Mouse (Mus musculus): ENCODE results near the gene Elf2. TPM values are rescaled to one million over a fixed set of nuclear protein-coding genes. Genes with fewer than 3 reads are reported as not detected.

The Elf2 gene
- polyA plus RNA-seq, 1 experiment = 39.1 TPM

DNA sequence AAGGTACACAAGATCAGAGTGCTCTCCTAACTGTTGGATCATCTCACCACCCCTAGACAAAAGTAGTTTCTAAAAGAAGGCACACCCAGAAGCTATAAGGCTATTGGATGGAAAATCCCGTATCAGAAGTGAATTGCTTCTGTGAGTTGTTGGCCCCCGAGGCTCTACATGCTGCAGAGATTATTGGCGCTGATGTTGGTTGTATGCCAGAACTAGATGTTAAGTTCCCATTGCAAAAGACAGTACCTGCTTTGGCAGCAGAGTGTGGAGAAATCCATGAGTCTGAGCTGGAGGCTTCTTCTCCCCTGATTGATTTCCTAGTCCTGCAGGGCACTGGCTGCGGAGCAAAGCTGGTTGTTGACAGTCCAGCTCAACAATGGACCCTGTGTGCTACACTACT is 27.5 kb upstream of the Elf2 start:
- 71% methylated on average over 4 of the region's 4 CpGs for WGBS
- no peak for TF ChIP-seq POLR2A (IDR thresholded peaks at IDR 0.05; ENCODE audit: borderline replicate concordance, insufficient read depth, low read length)
- no peak overlapping the region for H3K4me3 ChIP-seq (replicated peaks; ENCODE audit: insufficient read depth, low read depth, low read length)
- no peak overlapping the region for H3K27ac ChIP-seq (ENCODE audit: insufficient read depth, low read length)
- H3K4me1 ChIP-seq (ENCODE audit: control insufficient read depth, insufficient read depth, low read length) = no peaks in the 10 kb centered on the region; the same call in 1 of the 2 replicates
- DNase-seq = no peak
- no peaks in the 10 kb centered on the region for H3K27me3 ChIP-seq (ENCODE audit: control insufficient read depth, insufficient read depth, low read length)

DNA sequence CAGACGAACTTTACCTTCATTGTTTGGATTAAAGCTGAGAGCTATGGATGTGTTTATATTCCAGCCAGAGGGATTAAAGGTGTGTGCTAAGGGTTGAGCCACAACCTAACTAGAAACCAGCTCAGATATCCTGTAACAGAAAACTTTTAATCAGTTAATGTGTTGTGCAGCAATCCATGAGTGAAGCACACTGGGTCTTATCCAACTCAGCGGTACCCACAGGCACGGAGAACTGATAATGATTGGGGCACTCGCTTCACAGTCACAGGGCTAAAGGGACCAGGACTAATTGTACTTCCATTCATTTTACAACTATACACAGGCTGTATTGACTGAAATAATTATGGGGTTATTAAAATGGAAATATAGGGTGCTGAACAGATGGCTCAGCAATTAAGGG is 26.5 kb upstream of the Elf2 start:
- H3K4me3 ChIP-seq (replicated peaks; ENCODE audit: insufficient read depth, low read depth, low read length) = no peak overlapping the region
- TF ChIP-seq POLR2A (IDR thresholded peaks at IDR 0.05; ENCODE audit: borderline replicate concordance, insufficient read depth, low read length) (no peak), CTCF (IDR thresholded peaks at IDR 0.05; ENCODE audit: borderline replicate concordance, insufficient read depth, low read depth, low read length) (no peak)
- no peaks in the 10 kb centered on the region; the same call in 1 of the 2 replicates for H3K4me1 ChIP-seq (ENCODE audit: control insufficient read depth, insufficient read depth, low read length)
- no peak for DNase-seq
- H3K27ac ChIP-seq (ENCODE audit: insufficient read depth, low read length) = no peak overlapping the region
- H3K27me3 ChIP-seq (ENCODE audit: control insufficient read depth, insufficient read depth, low read length) = no peaks in the 10 kb centered on the region
- WGBS = 83% methylated on average over 4 of the region's 4 CpGs

DNA sequence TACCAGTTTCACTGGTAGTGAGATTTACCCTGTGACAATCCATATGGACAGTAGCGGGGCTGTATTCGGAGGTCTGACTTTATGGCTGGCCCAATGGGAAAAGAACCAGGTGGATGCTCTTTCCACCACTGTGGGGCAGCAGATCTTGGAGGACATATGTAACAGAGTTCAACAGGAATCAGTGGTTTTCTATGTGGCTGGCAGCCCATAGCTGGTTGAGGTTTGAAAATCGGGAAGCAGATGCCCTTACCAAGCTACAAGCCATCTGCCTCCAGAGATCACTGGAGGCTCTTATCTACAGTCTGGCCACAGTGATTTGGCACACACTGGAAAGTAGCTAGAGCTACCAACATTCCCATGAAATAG is 25.0 kb upstream of the Elf2 start:
- no peak for TF ChIP-seq CTCF (IDR thresholded peaks at IDR 0.05; ENCODE audit: borderline replicate concordance, insufficient read depth, low read depth, low read length)
- TF ChIP-seq POLR2A (IDR thresholded peaks at IDR 0.05; ENCODE audit: borderline replicate concordance, insufficient read depth, low read length) = no peak
- Histone ChIP-seq H3K4me3 (replicated peaks; ENCODE audit: insufficient read depth, low read depth, low read length) (no peak overlapping the region), H3K4me1 (ENCODE audit: control insufficient read depth, insufficient read depth, low read length) (no peaks in the 10 kb centered on the region; the same call in 1 of the 2 replicates), H3K27ac (ENCODE audit: insufficient read depth, low read length) (no peak overlapping the region), H3K27me3 (ENCODE audit: control insufficient read depth, insufficient read depth, low read length) (no peaks in the 10 kb centered on the region)
- WGBS = 0% methylated on average over 3 of the region's 3 CpGs
- no peak for DNase-seq

DNA sequence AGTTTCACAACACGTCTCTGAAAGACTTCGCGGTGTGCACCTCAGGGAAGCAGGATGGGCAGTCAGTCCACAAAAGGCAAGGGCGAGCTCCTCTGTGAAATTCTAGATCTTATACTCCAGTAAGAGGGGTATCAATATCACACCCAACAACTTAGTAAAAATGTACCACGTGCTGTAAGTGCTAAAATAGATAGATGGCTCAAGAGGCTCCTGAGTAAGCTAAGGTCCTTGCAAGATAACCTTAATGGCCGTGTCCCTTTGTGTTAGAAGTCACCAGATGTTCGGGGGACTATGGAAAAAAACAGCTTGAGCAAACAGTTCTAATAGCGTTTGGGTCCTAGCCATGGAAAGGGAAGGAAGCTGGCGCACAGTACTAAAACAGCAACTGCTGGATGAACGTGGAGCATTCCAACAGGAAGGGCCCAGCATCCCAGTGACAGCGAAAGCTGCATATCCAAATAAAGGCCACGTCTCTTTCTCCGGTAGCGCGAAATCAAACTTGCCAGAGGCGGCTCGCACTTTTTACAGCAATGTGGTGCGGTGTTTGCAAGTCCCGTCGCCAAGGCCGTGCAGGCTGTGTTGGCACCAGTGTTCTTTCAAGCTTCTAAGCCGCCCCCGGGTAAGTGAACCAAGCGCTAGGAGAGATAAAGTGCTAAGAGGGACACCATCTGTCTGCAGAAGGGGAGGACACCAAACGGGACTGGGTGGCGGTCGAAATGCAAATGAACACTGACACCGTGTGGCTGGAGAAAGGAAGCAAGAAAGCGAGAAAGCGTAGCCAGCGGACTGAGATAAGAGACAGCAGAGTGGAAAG is 24.4 kb upstream of the Elf2 start:
- peak; percentile 98 for TF ChIP-seq CTCF (IDR thresholded peaks at IDR 0.05; ENCODE audit: borderline replicate concordance, insufficient read depth, low read depth, low read length)
- no peak for TF ChIP-seq POLR2A (IDR thresholded peaks at IDR 0.05; ENCODE audit: borderline replicate concordance, insufficient read depth, low read length)
- Histone ChIP-seq H3K4me1 (ENCODE audit: control insufficient read depth, insufficient read depth, low read length) (no peaks in the 10 kb centered on the region; the same call in 1 of the 2 replicates), H3K27me3 (ENCODE audit: control insufficient read depth, insufficient read depth, low read length) (no peaks in the 10 kb centered on the region), H3K4me3 (replicated peaks; ENCODE audit: insufficient read depth, low read depth, low read length) (peak overlapping the region; percentile 57), H3K27ac (ENCODE audit: insufficient read depth, low read length) (no peak overlapping the region)
- WGBS = 11% methylated on average over 31 of the region's 31 CpGs
- DNase-seq = peak; percentile 86 to 88

DNA sequence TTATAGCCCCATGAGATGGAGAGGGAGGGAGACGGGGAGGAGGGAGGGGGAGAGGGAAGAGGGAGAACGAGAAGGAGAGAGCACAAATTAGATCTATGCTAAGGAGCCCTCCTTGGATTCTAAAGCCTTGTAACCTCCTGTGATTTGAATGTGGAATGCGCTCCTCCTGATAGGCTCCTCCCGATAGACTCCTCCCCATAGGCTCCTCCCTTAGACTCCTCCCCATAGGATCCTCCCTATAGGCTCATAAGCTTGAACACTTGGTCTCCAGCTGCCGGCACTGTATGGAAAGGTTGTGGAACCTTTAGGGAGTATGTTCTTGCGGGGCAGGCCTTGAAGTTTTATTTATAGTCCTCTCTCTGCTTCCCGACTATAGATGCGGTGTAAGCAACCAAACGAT is 20.6 kb upstream of the Elf2 start:
- no peak for DNase-seq
- peaks cover 6% of the 10 kb centered on the region for H3K4me1 ChIP-seq (ENCODE audit: control insufficient read depth, insufficient read depth, low read length)
- H3K27me3 ChIP-seq (ENCODE audit: control insufficient read depth, insufficient read depth, low read length) = no peaks in the 10 kb centered on the region
- no peak overlapping the region for H3K4me3 ChIP-seq (replicated peaks; ENCODE audit: insufficient read depth, low read depth, low read length)
- TF ChIP-seq CTCF (IDR thresholded peaks at IDR 0.05; ENCODE audit: borderline replicate concordance, insufficient read depth, low read depth, low read length) (no peak), POLR2A (IDR thresholded peaks at IDR 0.05; ENCODE audit: borderline replicate concordance, insufficient read depth, low read length) (no peak)
- WGBS = 47% methylated on average over 9 of the region's 9 CpGs
- no peak overlapping the region for H3K27ac ChIP-seq (ENCODE audit: insufficient read depth, low read length)

DNA sequence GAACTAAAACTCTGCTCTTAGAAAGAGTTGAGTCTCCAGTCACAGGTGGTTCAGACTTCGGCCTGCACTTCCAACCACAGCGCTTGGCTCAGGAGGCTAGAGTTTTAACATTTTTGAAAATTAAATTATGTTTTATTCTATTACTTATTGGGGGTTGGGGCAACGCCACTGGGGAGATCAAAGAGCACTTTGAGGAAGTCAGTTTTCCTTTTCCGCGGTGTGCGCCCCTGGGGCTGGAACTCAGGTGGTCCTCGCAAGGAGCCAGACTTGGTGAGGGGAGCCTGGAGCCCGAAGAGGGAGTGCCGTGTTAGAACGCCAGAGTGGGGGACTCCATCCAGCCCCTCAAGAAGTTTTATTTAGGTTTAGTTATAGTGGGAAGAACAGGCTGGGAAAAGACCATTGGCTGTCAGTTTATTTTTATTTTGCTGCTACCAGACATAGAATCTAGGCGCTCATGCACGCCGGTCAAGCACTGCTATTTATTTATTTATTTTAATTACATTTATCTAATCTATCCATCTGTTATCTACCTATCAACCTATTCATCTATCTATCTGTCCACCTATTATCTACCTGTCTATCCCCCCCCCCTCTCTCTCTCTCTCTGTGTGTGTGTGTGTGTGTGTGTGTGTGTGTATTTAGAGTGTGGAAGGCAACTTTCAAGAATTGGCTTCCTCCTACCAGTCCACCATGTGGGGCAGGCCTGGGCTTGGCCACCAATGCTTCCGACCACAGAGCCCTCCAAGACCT is 19.3 kb upstream of the Elf2 start:
- Histone ChIP-seq H3K4me3 (replicated peaks; ENCODE audit: insufficient read depth, low read depth, low read length) (no peak overlapping the region), H3K27me3 (ENCODE audit: control insufficient read depth, insufficient read depth, low read length) (no peaks in the 10 kb centered on the region), H3K4me1 (ENCODE audit: control insufficient read depth, insufficient read depth, low read length) (peaks cover 6% of the 10 kb centered on the region), H3K27ac (ENCODE audit: insufficient read depth, low read length) (no peak overlapping the region)
- WGBS = 78% methylated on average over 14 of the region's 14 CpGs
- DNase-seq = no peak
- TF ChIP-seq CTCF (IDR thresholded peaks at IDR 0.05; ENCODE audit: borderline replicate concordance, insufficient read depth, low read depth, low read length) (no peak), POLR2A (IDR thresholded peaks at IDR 0.05; ENCODE audit: borderline replicate concordance, insufficient read depth, low read length) (no peak)

DNA sequence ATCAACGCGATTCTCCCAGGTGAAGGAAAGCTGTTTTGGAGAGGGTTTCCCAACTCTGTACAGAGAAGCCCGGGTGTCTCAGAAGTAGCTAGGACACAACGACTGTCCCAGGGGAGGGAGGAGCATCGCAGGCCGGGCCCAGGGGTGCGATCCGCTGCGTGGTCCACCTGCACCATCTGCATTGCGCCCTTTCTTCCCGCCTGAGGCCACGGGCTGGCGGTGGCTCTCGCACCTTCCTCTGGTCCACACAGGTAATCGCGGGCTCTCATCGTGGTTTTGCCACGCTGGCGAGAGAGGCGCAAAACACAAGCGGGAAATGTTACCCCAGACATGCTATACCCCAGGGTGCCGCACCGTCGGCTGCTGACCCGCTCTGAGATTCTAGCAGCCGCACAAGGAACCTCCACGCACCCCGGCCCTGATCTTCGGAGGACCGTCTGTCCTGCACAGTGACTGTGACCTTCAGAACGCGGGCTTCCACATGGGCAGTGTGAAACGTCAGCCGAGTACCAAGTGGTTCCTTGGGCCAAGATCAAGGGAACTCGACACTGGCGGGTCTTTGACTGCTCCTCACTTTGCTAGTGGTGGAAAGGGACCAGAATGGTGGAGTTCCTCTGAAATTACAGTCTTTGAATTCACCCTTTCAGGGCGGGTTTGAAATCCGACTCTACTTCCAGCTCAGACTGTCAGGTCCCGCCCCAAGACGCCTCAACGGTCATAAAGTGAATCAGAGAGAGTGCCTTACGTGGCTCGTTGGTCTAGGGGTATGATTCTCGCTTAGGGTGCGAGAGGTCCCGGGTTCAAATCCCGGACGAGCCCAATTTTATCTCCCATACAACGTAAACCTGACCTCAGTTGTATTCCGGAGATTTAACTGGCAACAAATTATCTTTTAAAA is 18.4 kb upstream of the Elf2 start:
- H3K4me1 ChIP-seq (ENCODE audit: control insufficient read depth, insufficient read depth, low read length) = peaks cover 6% of the 10 kb centered on the region
- peak in 1 of 2 experiments; percentile 46 for DNase-seq
- 7% methylated on average over 50 of the region's 50 CpGs for WGBS
- H3K4me3 ChIP-seq (replicated peaks; ENCODE audit: insufficient read depth, low read depth, low read length) = peak overlapping the region; percentile 64
- no peak overlapping the region for H3K27ac ChIP-seq (ENCODE audit: insufficient read depth, low read length)
- H3K27me3 ChIP-seq (ENCODE audit: control insufficient read depth, insufficient read depth, low read length) = no peaks in the 10 kb centered on the region
- TF ChIP-seq CTCF (IDR thresholded peaks at IDR 0.05; ENCODE audit: borderline replicate concordance, insufficient read depth, low read depth, low read length) (no peak), POLR2A (IDR thresholded peaks at IDR 0.05; ENCODE audit: borderline replicate concordance, insufficient read depth, low read length) (no peak)
